9 mouse cellular contexts compared by ENCODE assay signal in genomic region chr7:132638446-132639087, GRCm38 (mm10). TPM values are rescaled to one million over a fixed set of nuclear protein-coding genes. Genes with fewer than 3 reads are reported as not detected.
A peak's percentile ranks its signal among the peaks of the same experiment; 100 is the strongest.
DNase-seq lines count a peak whose midpoint lies in the region; ATAC-seq and TF ChIP-seq lines count a peak whose summit lies in the region.
"Had no signal": no experiment of that assay in that cellular context is flagged by ENCODE, and none has a peak within 500 bp of the region (broad histone marks: within the 10 kb centered on the region; RNA-seq: fewer than 3 reads in every experiment).

No protein-coding gene starts in this region.

- TF ChIP-seq POLR2A in MEL (IDR thresholded peaks at IDR 0.05; ENCODE audit: control insufficient read depth in 1 of 2, insufficient read depth in 1 of 2, low read depth in 1 of 2, low read length in 2 of 2, poor library complexity in 1 of 2): no peak

- H3K9me3 ChIP-seq in MEL (replicated peaks; ENCODE audit: insufficient read depth, low read length): no peaks in the 10 kb centered on the region
- H3K9me3 ChIP-seq in heart, embryonic 15.5 days (replicated peaks): no peaks in the 10 kb centered on the region
- H3K9me3 ChIP-seq: megakaryocyte, embryonic 14.5 days had no signal

- TF ChIP-seq EP300 in MEL (IDR thresholded peaks at IDR 0.05; ENCODE audit: low read depth in 1 of 2, low read length in 2 of 2): no peak

- H3K79me2 ChIP-seq in MEL (ENCODE audit: control insufficient read depth, insufficient read depth, low read length, poor library complexity): no peaks in the 10 kb centered on the region

- intact Hi-C loops in gastrocnemius, postnatal 14 days (cut with DNase I; ENCODE audit: low total_unique reads): no loop called here

- WGBS in heart, embryonic 15.5 days: 57% methylated on average over 12 of the region's 12 CpGs

- DNase-seq in gastrocnemius, postnatal 14 days: peak; percentile 48
- DNase-seq in gastrocnemius, adult 8-10 months (ENCODE audit: low spot score in 2 of 2): no peak
- DNase-seq in MEL (ENCODE audit: low read depth, low spot score): peak; percentile 80
- peak; percentile 55 for DNase-seq in cerebellum, adult 9-11 months
- peak; percentile 68 for DNase-seq in kidney, postnatal 14 days
- peak; percentile 56 for DNase-seq in testis, postnatal 10 days (ENCODE audit: low spot score)

- H3K27ac ChIP-seq in MEL (ENCODE audit: control insufficient read depth, low read depth, low read length): no peak overlapping the region
- H3K27ac ChIP-seq in heart, embryonic 15.5 days: no peak overlapping the region

- no peak overlapping the region for H3K9ac ChIP-seq in MEL (ENCODE audit: control insufficient read depth, low read depth, low read length, poor library complexity, severe bottlenecking)
- H3K9ac ChIP-seq in heart, embryonic 15.5 days: no peak overlapping the region

- no peak overlapping the region for H3K4me2 ChIP-seq in heart, embryonic 15.5 days

- no peak overlapping the region for H3K4me3 ChIP-seq in MEL (ENCODE audit: control insufficient read depth in 1 of 2, insufficient read depth in 1 of 2, low read depth in 2 of 2, low read length in 2 of 2)
- no peak overlapping the region for H3K4me3 ChIP-seq in heart, embryonic 15.5 days
- H3K4me3 ChIP-seq: megakaryocyte, embryonic 14.5 days had no signal

- TF ChIP-seq RAD21 in MEL (IDR thresholded peaks at IDR 0.05; ENCODE audit: low read depth, low read length): peak; percentile 82

- H3K27me3 ChIP-seq in MEL (ENCODE audit: control insufficient read depth in 1 of 2, insufficient read depth in 2 of 2, low read length in 2 of 2): no peaks in the 10 kb centered on the region
- no peaks in the 10 kb centered on the region for H3K27me3 ChIP-seq in heart, embryonic 15.5 days

- peak; percentile 56; the same call in 1 of the 2 replicates for ATAC-seq in heart, embryonic 15.5 days (replicated peaks; ENCODE audit: insufficient number of reproducible peaks, insufficient read depth, low FRiP score, low read depth)
- peak; percentile 81 for ATAC-seq in megakaryocyte-erythroid progenitor cell, adult 5-6 weeks (replicated peaks; ENCODE audit: low FRiP score, low TSS enrichment, poor library complexity, severe bottlenecking)

- TF ChIP-seq CTCF in MEL (IDR thresholded peaks at IDR 0.05 in 2 of 3, conservative IDR thresholded peaks at IDR 0.05 in 1 of 3; ENCODE audit: control insufficient read depth in 1 of 3, insufficient read depth in 1 of 3, low read depth in 2 of 3, low read length in 3 of 3, poor library complexity in 1 of 3, severe bottlenecking in 1 of 3): peak; percentile 74 to 89 (median 86)

- H3K4me1 ChIP-seq in MEL (ENCODE audit: control insufficient read depth in 1 of 2, insufficient read depth in 2 of 2, low read length in 2 of 2): peaks cover 0 to 9% of the 10 kb centered on the region in 2 experiments; a peak in 2 of 4 replicates
- H3K4me1 ChIP-seq in heart, embryonic 15.5 days (replicated peaks): no peaks in the 10 kb centered on the region

- 0 out of 4 replicates have a peak, but pooled peaks cover 0 to 2% of the 10 kb centered on the region in 2 experiments for H3K36me3 ChIP-seq in MEL (ENCODE audit: control insufficient read depth in 1 of 2, insufficient read depth in 2 of 2, low read length in 2 of 2)
- no peaks in the 10 kb centered on the region; the same call in 1 of the 2 replicates for H3K36me3 ChIP-seq in heart, embryonic 15.5 days

TF ChIP-seq in MEL, 35 proteins besides CTCF, POLR2A, EP300 and RAD21:
- TF ChIP-seq TCF12 (IDR thresholded peaks at IDR 0.05; ENCODE audit: low read depth, low read length): no peak
- TF ChIP-seq POLR2AphosphoS5 (IDR thresholded peaks at IDR 0.05; ENCODE audit: borderline replicate concordance, low read depth, low read length): no peak
- TF ChIP-seq GABPA (IDR thresholded peaks at IDR 0.05; ENCODE audit: low read depth, low read length): no peak
- TF ChIP-seq USF2 (IDR thresholded peaks at IDR 0.05; ENCODE audit: borderline replicate concordance in 1 of 2, insufficient read depth in 1 of 2, low read depth in 1 of 2, low read length in 2 of 2): no peak
- TF ChIP-seq BHLHE40 (IDR thresholded peaks at IDR 0.05; ENCODE audit: borderline replicate concordance, low read depth, low read length): no peak
- peak; percentile 76 for TF ChIP-seq ZC3H11A (IDR thresholded peaks at IDR 0.05; ENCODE audit: low read depth, low read length)
- TF ChIP-seq MYC (IDR thresholded peaks at IDR 0.05; ENCODE audit: low read depth, low read length): no peak
- TF ChIP-seq MAZ (IDR thresholded peaks at IDR 0.05; ENCODE audit: low read depth, low read length): no peak
- TF ChIP-seq GATA1 (IDR thresholded peaks at IDR 0.05; ENCODE audit: low read depth, low read length): no peak
- no peak for TF ChIP-seq E2F4 (IDR thresholded peaks at IDR 0.05; ENCODE audit: borderline replicate concordance, low read depth, low read length)
- TF ChIP-seq MYB (IDR thresholded peaks at IDR 0.05; ENCODE audit: low read depth, low read length): no peak
- no peak for TF ChIP-seq CHD1 (IDR thresholded peaks at IDR 0.05; ENCODE audit: low read depth, low read length)
- no peak for TF ChIP-seq JUND (IDR thresholded peaks at IDR 0.05; ENCODE audit: low read depth, low read length)
- TF ChIP-seq SMC3 (IDR thresholded peaks at IDR 0.05; ENCODE audit: low read depth, low read length): peak; percentile 90
- no peak for TF ChIP-seq CHD2 (IDR thresholded peaks at IDR 0.05; ENCODE audit: low read length)

RNA-seq across cellular contexts. Expression of gene Lhpp, which starts 28.1 kb away (rescaled TPM):
- total RNA-seq in gastrocnemius, postnatal 14 days (2021): 10 to 100 TPM; 10.5 to 12.9 TPM
- 10 to 100 TPM; 12.5 to 17.2 (median 14.5) TPM for total RNA-seq in gastrocnemius, adult 8-10 months (2022)
- total RNA-seq in MEL (2012; rRNA removed): 30.3 and 31.0 TPM in 2 replicates
- 10 to 100 TPM in 1 of 2 experiments, not detected in 1; 39.3 TPM for polyA plus RNA-seq in MEL (2012; ENCODE audit: insufficient read depth in 1 of 2, insufficient read length in 2 of 2, low read depth in 1 of 2, low replicate concordance in 2 of 2, missing spikeins in 1 of 2)
- 21.3 and 22.6 TPM in 2 replicates for polyA plus RNA-seq in heart, embryonic 15.5 days (2015; fragmentation: Nextera tagmentation; extraction: Ambion mirVana)
- total RNA-seq in megakaryocyte-erythroid progenitor cell, adult 5-6 weeks (2014; fragmentation: Nextera tagmentation): 15.0 and 18.9 TPM in 2 replicates
- total RNA-seq in megakaryocyte-erythroid progenitor cell, adult 5-6 weeks (2017): 12.3 and 19.4 TPM in 2 replicates

RNA-seq across cellular contexts. Expression of gene Nkx1-2, which starts 39.1 kb away (rescaled TPM):
- not detected for total RNA-seq in gastrocnemius, postnatal 14 days (2021)
- total RNA-seq in gastrocnemius, adult 8-10 months (2022): not detected
- total RNA-seq in MEL (2012; rRNA removed): 1.5 and 2.4 TPM in 2 replicates
- polyA plus RNA-seq in MEL (2012; ENCODE audit: insufficient read depth in 1 of 2, insufficient read length in 2 of 2, low read depth in 1 of 2, low replicate concordance in 2 of 2, missing spikeins in 1 of 2): 1 to 10 TPM in 1 of 2 experiments, not detected in 1; 2.8 TPM
- polyA plus RNA-seq in heart, embryonic 15.5 days (2015; fragmentation: Nextera tagmentation; extraction: Ambion mirVana): not detected in 2 replicates
- not detected in 2 replicates for total RNA-seq in megakaryocyte-erythroid progenitor cell, adult 5-6 weeks (2014; fragmentation: Nextera tagmentation)
- 0.38 TPM in 1 of 2 replicates, not detected in the other for total RNA-seq in megakaryocyte-erythroid progenitor cell, adult 5-6 weeks (2017)

Comparison
In these comparisons a context has a peak if more than half of its experiments do, and no peak if none do; other contexts are left out.
1. DNase-seq: peak in gastrocnemius, postnatal 14 days (single experiment), MEL (single experiment), cerebellum, adult 9-11 months (single experiment), kidney, postnatal 14 days (single experiment) and testis, postnatal 10 days (single experiment); none in gastrocnemius, adult 8-10 months (0 of 2).